Mouse (Mus musculus): ENCODE measurements around the gene Gm10135. TPM values are rescaled to one million over a fixed set of nuclear protein-coding genes. Genes with fewer than 3 reads are reported as not detected.
"Not testable (repeated sequence)": the region's sequence is repeated elsewhere in the genome, so short reads cannot be mapped to it uniquely, and the experiment has no call there.

Gene Gm10135
- not detected in 2 replicates for polyA plus RNA-seq (2012; rRNA removed)

DNA sequence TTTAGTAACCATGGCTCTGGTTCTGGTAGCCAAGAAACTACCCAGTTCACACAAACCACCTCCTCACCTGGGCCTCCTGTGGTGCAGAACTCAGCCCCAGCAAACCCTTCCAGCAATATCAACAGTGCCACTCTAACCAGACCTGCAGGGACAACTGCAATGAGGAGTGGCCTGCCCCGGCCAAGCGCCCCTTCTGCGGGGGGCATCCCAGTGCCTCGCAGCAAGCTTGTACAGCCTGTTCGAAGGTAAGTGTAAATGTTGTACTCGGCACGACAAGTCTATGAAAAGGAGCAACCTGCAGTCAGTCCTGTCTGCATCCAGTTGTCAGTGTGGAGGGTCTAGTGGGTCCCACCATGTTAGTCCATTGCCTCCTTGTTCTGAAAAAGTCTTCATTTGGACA is at the start of gene Gm10135:
TSS of gene Gm10135 (minus strand) at position 101 of the 400 bp plus-strand sequence.
- no peak for DNase-seq
- TF ChIP-seq CTCF (IDR thresholded peaks at IDR 0.05; ENCODE audit: insufficient read depth, low read length) (no peak), POLR2A (IDR thresholded peaks at IDR 0.05; ENCODE audit: borderline replicate concordance, extremely low read depth, low read depth, low read length) (no peak)
- Histone ChIP-seq H3K4me3 (replicated peaks; ENCODE audit: extremely low read depth, low read depth, low read length) (no peak within 1 kb of the TSS), H3K4me1 (ENCODE audit: control insufficient read depth, insufficient read depth, low read length) (no peaks in the 10 kb centered on the region)
- WGBS = 94% methylated on average over 7 of the region's 7 CpGs

DNA sequence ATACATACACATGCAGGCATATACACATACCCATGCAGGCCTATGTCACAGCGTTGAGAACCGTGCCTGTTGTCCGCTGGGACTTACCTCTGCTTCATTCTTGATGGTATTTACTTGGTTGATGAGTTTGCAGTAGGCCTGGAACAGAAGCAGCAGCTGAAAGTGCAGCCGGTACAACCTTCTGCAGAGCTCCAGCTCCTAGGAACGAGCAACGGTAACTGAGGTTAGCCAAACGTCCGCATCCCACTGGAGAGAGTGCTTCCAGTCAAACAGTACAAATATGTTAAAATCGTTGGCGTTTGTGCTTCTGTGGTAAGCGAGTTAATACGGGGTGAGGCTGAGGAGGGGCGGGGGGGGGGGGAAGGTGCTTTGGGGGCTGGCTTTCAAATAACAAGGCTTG is 49.3 kb upstream of the Gm10135 start:
- DNase-seq = no peak
- WGBS = 92% methylated on average over 13 of the region's 13 CpGs
- no peak overlapping the region for H3K4me3 ChIP-seq (replicated peaks; ENCODE audit: extremely low read depth, low read depth, low read length)
- H3K4me1 ChIP-seq (ENCODE audit: control insufficient read depth, insufficient read depth, low read length) = no peaks in the 10 kb centered on the region
- no peak for TF ChIP-seq POLR2A (IDR thresholded peaks at IDR 0.05; ENCODE audit: borderline replicate concordance, extremely low read depth, low read depth, low read length)
- TF ChIP-seq CTCF (IDR thresholded peaks at IDR 0.05; ENCODE audit: insufficient read depth, low read length) = no peak

DNA sequence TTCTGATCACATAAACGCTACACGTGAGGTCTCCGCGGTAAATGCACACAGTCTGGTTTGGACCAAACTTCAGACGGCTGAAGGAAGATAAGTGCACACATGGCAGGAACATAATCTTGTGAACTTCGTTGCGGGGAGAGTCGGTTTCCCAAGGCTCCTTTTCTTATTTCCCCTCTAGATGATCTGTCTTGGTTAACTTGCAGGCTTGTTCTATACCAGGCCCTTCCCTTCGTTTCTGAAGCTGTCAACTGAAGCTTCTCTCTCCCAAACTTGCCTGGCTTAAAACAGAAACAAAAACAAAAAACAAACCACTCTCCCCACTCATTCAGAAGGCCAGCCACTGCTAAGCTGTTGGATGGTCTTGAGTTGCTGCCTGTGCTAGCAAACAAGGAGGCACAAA is 40.2 kb upstream of the Gm10135 start:
- Histone ChIP-seq H3K4me3 (replicated peaks; ENCODE audit: extremely low read depth, low read depth, low read length) (no peak overlapping the region), H3K4me1 (ENCODE audit: control insufficient read depth, insufficient read depth, low read length) (peaks cover 6% of the 10 kb centered on the region)
- no peak for DNase-seq
- WGBS = 65% methylated on average over 9 of the region's 9 CpGs
- TF ChIP-seq CTCF (IDR thresholded peaks at IDR 0.05; ENCODE audit: insufficient read depth, low read length) (no peak), POLR2A (IDR thresholded peaks at IDR 0.05; ENCODE audit: borderline replicate concordance, extremely low read depth, low read depth, low read length) (no peak)

DNA sequence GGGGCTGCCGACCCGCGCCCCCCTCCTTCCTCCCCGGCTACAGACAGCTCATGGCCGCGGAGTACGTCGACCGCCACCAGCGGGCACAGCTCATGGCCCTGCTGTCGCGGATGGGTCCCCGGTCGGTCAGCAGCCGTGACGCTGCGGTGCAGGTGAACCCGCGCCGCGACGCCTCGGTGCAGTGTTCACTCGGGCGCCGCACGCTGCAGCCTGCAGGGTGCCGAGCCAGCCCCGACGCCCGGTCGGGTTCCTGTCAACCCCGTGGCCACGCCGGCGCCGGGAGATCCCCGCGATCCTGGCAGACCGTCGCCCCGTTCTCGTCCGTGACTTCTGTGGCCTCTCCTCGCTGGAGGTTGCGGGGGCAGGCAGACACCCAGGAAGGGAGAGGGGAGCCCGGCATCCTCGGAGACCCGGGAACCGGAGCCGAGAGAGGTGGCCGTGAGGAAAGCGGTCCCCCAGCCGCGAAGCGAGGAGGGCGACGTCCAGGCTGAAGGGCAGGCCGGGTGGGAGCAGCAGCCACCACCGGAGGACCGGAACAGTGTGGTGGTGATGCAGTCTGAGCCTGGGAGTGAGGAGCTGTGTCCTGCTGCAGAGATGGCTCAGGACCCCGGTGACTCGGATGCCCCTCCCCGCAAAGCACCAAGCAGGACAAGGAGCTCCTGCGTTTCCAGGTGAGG is 39.2 kb upstream of the Gm10135 start:
- H3K4me1 ChIP-seq (ENCODE audit: control insufficient read depth, insufficient read depth, low read length); H3K4me3 ChIP-seq (replicated peaks; ENCODE audit: extremely low read depth, low read depth, low read length): not testable (repeated sequence)
- DNase-seq = peak; percentile 8
- 2% methylated on average over 61 of the region's 65 CpGs for whole genome bisulfite sequencing

DNA sequence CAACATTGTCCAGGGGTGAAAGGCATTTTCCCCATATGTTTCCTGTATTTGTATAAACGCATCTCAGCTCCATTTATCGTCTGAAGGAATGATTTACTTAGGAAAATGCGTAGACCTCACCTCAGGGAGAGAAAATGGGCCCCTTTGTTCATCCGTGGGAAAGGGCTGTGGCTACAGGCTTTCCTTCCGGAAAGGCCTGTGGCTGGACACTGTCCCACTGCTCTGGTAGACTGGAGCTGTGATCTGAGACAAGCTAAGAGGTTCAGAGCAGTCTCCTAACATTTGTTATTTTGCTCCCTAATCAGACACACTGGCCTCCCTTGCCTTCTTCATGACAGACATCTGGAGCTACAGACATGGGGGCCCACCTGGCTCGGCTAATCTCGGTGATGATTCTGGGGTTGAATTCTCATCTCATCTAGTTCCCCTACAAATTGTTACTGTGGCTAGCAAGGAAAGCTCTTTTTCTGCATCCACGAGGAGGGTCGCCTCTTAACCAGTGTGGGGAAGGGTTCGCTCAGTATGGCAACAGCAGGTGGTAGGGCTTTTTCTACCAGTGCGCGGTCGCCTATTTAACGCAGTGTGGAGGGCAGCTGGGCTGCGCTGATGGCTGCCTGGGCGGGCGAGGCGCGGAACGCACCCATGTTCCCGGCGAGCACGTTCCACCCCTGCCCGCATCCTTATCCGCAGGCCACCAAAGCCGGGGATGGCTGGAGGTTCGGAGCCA is 38.5 kb upstream of the Gm10135 start:
- DNase-seq; H3K4me3 ChIP-seq (replicated peaks; ENCODE audit: extremely low read depth, low read depth, low read length); H3K4me1 ChIP-seq (ENCODE audit: control insufficient read depth, insufficient read depth, low read length): not testable (repeated sequence)
- WGBS = 22% methylated on average over 26 of the region's 27 CpGs

DNA sequence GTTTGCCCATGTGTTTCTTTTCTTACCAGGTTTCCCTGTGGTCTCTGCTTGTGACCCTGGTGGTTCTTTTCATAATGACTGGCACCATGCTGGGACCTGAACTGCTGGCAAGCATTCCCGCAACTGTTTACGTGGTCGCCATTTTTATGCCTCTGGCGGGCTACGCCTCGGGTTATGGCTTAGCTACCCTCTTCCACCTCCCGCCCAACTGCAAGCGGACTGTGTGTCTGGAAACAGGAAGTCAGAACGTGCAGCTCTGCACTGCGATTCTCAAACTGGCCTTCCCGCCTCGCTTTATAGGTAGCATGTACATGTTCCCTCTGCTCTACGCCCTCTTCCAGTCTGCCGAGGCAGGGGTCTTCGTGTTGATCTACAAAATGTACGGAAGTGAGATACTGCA is 37.3 kb upstream of the Gm10135 start:
- not testable (repeated sequence) for H3K4me1 ChIP-seq (ENCODE audit: control insufficient read depth, insufficient read depth, low read length); H3K4me3 ChIP-seq (replicated peaks; ENCODE audit: extremely low read depth, low read depth, low read length); DNase-seq
- WGBS = 89% methylated on average over 16 of the region's 16 CpGs

DNA sequence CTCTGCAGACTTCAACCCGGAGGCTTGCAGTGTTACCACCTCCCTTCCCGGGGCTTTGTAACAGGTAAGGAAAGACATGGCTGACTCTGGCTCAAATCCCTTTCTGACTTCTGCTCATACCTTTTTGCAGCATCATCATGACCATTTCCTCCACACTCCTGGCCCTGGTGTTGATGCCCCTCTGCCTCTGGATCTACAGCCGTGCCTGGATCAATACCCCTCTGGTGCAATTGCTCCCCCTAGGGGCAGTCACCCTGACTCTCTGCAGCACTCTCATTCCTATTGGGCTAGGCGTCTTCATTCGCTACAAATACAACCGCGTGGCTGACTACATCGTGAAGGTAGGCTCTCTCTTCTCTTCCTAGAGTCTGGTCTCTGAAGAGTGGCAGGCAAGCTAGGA is 33.7 kb upstream of the Gm10135 start:
- peak; percentile 19 for DNase-seq
- not testable (repeated sequence) for H3K4me3 ChIP-seq (replicated peaks; ENCODE audit: extremely low read depth, low read depth, low read length); H3K4me1 ChIP-seq (ENCODE audit: control insufficient read depth, insufficient read depth, low read length)
- WGBS = 35% methylated on average over 8 of the region's 8 CpGs
- peak; percentile 49; the same call in 1 of the 2 replicates for TF ChIP-seq CTCF (IDR thresholded peaks at IDR 0.05; ENCODE audit: insufficient read depth, low read length)

DNA sequence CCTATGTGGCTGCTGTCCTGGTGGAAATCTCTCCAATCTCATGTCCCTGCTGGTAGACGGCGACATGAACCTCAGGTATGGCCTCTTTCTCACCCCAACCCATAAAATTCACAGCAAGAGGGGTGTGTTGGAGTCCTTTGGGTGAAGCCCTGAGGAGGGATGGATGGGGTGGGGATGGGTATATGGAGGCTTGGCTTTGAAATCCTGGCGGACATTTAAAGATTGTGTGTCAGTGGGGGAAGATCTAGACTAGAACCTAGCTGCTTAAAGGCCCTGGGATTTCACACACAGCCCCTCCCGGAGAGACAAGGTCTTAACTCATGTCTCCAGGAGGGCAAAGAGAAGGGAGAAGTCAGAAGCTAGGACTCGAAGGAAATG is 33.1 kb upstream of the Gm10135 start:
- Histone ChIP-seq H3K4me1 (ENCODE audit: control insufficient read depth, insufficient read depth, low read length) (no peaks in the 10 kb centered on the region), H3K4me3 (replicated peaks; ENCODE audit: extremely low read depth, low read depth, low read length) (no peak overlapping the region)
- WGBS = 34% methylated on average over 5 of the region's 5 CpGs
- TF ChIP-seq CTCF (IDR thresholded peaks at IDR 0.05; ENCODE audit: insufficient read depth, low read length) (no peak), POLR2A (IDR thresholded peaks at IDR 0.05; ENCODE audit: borderline replicate concordance, extremely low read depth, low read depth, low read length) (no peak)
- DNase-seq = no peak

DNA sequence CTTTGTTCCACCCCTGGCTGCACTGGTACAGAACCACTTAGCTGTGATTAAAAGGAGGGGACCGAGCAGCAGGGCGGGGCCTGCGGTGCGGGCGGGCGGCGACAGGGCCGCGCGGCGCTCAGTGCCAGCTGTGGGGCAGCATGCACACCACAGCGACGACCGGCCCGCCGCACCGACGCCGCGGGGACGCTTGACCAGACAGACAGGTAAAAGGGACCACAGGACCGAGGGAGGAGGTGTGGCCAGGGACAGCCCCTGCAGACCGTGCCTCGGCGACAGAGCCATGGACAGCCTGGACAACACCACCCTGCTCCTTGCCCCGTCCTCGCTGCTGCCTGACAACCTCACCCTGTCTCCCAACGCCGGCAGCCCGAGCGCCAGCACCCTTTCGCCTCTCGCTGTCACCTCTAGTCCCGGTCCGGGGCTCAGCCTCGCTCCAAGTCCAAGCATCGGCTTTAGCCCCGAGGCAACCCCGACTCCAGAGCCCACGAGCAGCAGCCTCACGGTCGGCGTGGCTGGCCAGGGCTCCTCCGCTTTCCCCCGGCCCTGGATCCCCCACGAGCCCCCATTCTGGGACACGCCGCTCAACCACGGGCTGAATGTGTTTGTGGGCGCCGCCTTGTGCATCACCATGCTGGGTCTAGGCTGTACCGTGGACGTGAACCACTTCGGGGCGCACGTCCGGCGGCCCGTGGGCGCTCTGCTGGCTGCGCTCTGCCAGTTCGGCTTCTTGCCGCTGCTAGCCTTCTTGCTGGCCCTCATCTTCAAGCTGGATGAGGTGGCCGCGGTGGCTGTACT is 32.5 kb upstream of the Gm10135 start, which contains the start of gene Slc10a4:
TSS of gene Slc10a4 (plus strand) at position 100 of the 798 bp plus-strand sequence.
- H3K4me1 ChIP-seq (ENCODE audit: control insufficient read depth, insufficient read depth, low read length) = no peaks in the 10 kb centered on the region
- no peak within 1 kb of the TSS for H3K4me3 ChIP-seq (replicated peaks; ENCODE audit: extremely low read depth, low read depth, low read length)
- WGBS = 7% methylated on average over 65 of the region's 65 CpGs
- TF ChIP-seq CTCF (IDR thresholded peaks at IDR 0.05; ENCODE audit: insufficient read depth, low read length) = no peak
- TF ChIP-seq POLR2A (IDR thresholded peaks at IDR 0.05; ENCODE audit: borderline replicate concordance, extremely low read depth, low read depth, low read length) = no peak
- DNase-seq = peak; percentile 15

DNA sequence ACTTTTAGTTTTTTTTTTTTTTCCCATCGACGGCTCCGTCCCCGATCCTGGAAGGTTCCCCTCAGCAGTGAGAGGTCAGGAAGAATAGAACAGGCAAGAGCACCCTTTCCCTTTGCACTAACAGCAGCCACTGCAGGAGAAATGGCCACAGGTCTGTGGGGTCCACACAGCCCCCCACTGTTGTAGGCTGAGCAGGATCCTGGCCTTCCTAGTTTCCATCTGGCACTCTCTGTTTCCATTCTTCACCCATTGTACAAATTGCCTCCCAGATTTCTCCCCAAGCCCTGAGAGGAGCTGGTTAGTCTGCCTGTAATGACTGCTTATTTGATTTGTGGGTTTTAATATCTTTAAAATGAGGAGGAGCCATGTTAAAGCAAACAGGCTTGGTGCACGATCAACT is 29.5 kb upstream of the Gm10135 start:
- H3K4me1 ChIP-seq (ENCODE audit: control insufficient read depth, insufficient read depth, low read length) = no peaks in the 10 kb centered on the region
- DNase-seq = no peak
- 80% methylated on average over 5 of the region's 5 CpGs for WGBS
- TF ChIP-seq CTCF (IDR thresholded peaks at IDR 0.05; ENCODE audit: insufficient read depth, low read length) (no peak), POLR2A (IDR thresholded peaks at IDR 0.05; ENCODE audit: borderline replicate concordance, extremely low read depth, low read depth, low read length) (no peak)
- H3K4me3 ChIP-seq (replicated peaks; ENCODE audit: extremely low read depth, low read depth, low read length) = no peak overlapping the region

DNA sequence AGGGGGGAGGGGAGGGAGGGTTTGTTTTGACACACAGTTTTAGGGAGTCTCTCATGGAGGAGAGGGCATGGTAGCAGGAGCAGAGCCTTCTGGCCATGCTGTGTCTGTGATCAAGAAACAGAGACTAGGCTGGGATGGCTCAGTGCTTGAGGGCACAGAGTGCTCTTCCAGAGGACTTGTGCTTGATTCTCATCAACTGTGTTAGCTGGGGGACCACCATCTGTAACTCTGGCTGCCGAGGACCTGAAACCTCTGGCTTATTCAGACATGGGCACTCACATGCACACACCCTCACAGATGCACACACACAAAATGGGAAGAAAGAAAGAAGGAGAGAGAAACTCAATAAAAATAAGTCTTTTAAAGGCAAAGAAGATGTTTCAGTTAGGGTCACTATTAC is 24.0 kb upstream of the Gm10135 start:
- not testable (repeated sequence) for H3K4me1 ChIP-seq (ENCODE audit: control insufficient read depth, insufficient read depth, low read length); H3K4me3 ChIP-seq (replicated peaks; ENCODE audit: extremely low read depth, low read depth, low read length); DNase-seq
- 85% methylated on average over 1 of the region's 1 CpGs for WGBS
